8 mouse cellular contexts compared by ENCODE assay signal in genomic region chr9:66135967-66136366, GRCm38 (mm10). TPM values are rescaled to one million over a fixed set of nuclear protein-coding genes. Genes with fewer than 3 reads are reported as not detected.
A peak's percentile ranks its signal among the peaks of the same experiment; 100 is the strongest.
DNase-seq lines count a peak whose midpoint lies in the region; ATAC-seq lines count a peak whose summit lies in the region.
"Had no signal": no experiment of that assay in that cellular context is flagged by ENCODE, and none has a peak within 500 bp of the region (broad histone marks: within the 10 kb centered on the region; RNA-seq: fewer than 3 reads in every experiment).

No protein-coding gene starts in this region.

- WGBS in kidney, embryonic 16.5 days = 59% methylated on average over 4 of the region's 4 CpGs

- H3K36me3 ChIP-seq in kidney, embryonic 16.5 days (ENCODE audit: insufficient read depth, low read length) = peaks cover 60% of the 10 kb centered on the region

- peak; percentile 43 for DNase-seq in kidney, postnatal 10 days
- peak; percentile 21 to 43 for DNase-seq in CD8-positive naive resting alpha-beta T cell, adult 2 months (ENCODE audit: low read depth in 2 of 2, low spot score in 2 of 2)
- peak; percentile 74 for DNase-seq in ZHBTc4 (ENCODE audit: low read depth, low spot score)
- peak; percentile 59 for DNase-seq in naive thymus-derived CD4-positive, alpha-beta T cell, adult 2 months (ENCODE audit: low read depth)
- no peak for DNase-seq in frontal cortex, postnatal 10 days (ENCODE audit: low spot score in 2 of 2)
- no peak for DNase-seq in cerebellum, adult 18-20 months
- DNase-seq: heart, postnatal 4 days had no signal

- no peak overlapping the region for H3K27ac ChIP-seq in kidney, embryonic 16.5 days (ENCODE audit: low read length)

- H3K9ac ChIP-seq in kidney, embryonic 16.5 days (replicated peaks; ENCODE audit: low read length) = no peak overlapping the region

- no peak overlapping the region for H3K4me2 ChIP-seq in kidney, embryonic 16.5 days (replicated peaks; ENCODE audit: low read depth, low read length)

- no peak overlapping the region for H3K4me3 ChIP-seq in kidney, embryonic 16.5 days (ENCODE audit: low read length)

- H3K4me1 ChIP-seq in kidney, embryonic 16.5 days (ENCODE audit: insufficient read depth, low read length) = no peaks in the 10 kb centered on the region

- no peaks in the 10 kb centered on the region for H3K9me3 ChIP-seq in kidney, embryonic 16.5 days (ENCODE audit: low read length)

- no peaks in the 10 kb centered on the region for H3K27me3 ChIP-seq in kidney, embryonic 16.5 days (ENCODE audit: insufficient read depth, low read length)

- ATAC-seq in kidney, embryonic 16.5 days (ENCODE audit: low FRiP score, low TSS enrichment) = no peak

RNA-seq across cellular contexts. Expression of gene Ciao2a, which starts 9.6 kb away (rescaled TPM):
- 153 and 155 TPM in 2 replicates for polyA plus RNA-seq in kidney, embryonic 16.5 days (2015; fragmentation: Nextera tagmentation; extraction: Ambion mirVana)

RNA-seq across cellular contexts. Expression of gene Snx1, which starts 9.6 kb away (rescaled TPM):
- 150 and 152 TPM in 2 replicates for polyA plus RNA-seq in kidney, embryonic 16.5 days (2015; fragmentation: Nextera tagmentation; extraction: Ambion mirVana)

RNA-seq across cellular contexts. Expression of gene Dapk2, which starts 22.1 kb away (rescaled TPM):
- 4.7 and 4.9 TPM in 2 replicates for polyA plus RNA-seq in kidney, embryonic 16.5 days (2015; fragmentation: Nextera tagmentation; extraction: Ambion mirVana)

Comparison
In these comparisons a context has a peak if more than half of its experiments do, and no peak if none do; other contexts are left out.
1. DNase-seq: peak in kidney, postnatal 10 days (single experiment), CD8-positive naive resting alpha-beta T cell, adult 2 months (2 of 2), ZHBTc4 (single experiment) and naive thymus-derived CD4-positive, alpha-beta T cell, adult 2 months (single experiment); none in frontal cortex, postnatal 10 days (0 of 2) and cerebellum, adult 18-20 months (0 of 2).